Mouse (Mus musculus) heart, postnatal 0 days (tissue): Measurements from ENCODE around the gene Rasgef1a. TPM values are rescaled to one million over a fixed set of nuclear protein-coding genes. Genes with fewer than 3 reads are reported as not detected.
A peak's percentile ranks its signal among the peaks of the same experiment; 100 is the strongest.

Experiments used
- ATAC-seq: fragments of 200-750 bp; cut with Nextera tagmentation; 2 replicates; pipeline ENCODE4 v1.8.0; 2017; ENCODE audit warnings: low read depth, moderate number of reproducible peaks, moderate library complexity; ENCODE audit not compliant: insufficient read depth
- DNase-seq: peaks from one replicate; pipeline ENCODE4 v3.0.0-alpha.2; 2016; ENCODE audit warnings: low spot score
- H3K27ac ChIP-seq: fragments of 300-500 bp; sonication (generic); 2 replicates; pipeline ENCODE4 v1.5.1; 2014; ENCODE audit warnings: low read depth, mild to moderate bottlenecking
- H3K27me3 ChIP-seq: fragments of 300-500 bp; sonication (generic); 2 replicates; pipeline ENCODE4 v1.6.1; 2014; ENCODE audit warnings: low read length, mixed read lengths; ENCODE audit not compliant: control insufficient read depth, insufficient read depth
- H3K36me3 ChIP-seq: fragments of 300-500 bp; sonication (generic); replicated peaks from 2 replicates; pipeline ENCODE4 v1.6.1; 2014; ENCODE audit warnings: low read length, mixed read lengths; ENCODE audit not compliant: control insufficient read depth, insufficient read depth
- H3K4me1 ChIP-seq: fragments of 300-500 bp; sonication (generic); 2 replicates; pipeline ENCODE4 v1.6.1; 2014; ENCODE audit warnings: antibody characterized with exemption; ENCODE audit not compliant: control insufficient read depth, insufficient read depth
- H3K4me2 ChIP-seq: fragments of 300-500 bp; sonication (generic); 2 replicates; pipeline ENCODE4 v1.6.1; 2014; ENCODE audit warnings: low read depth, mild to moderate bottlenecking, low read length, moderate library complexity
- H3K4me3 ChIP-seq: fragments of 300-500 bp; sonication (generic); 2 replicates; pipeline ENCODE4 v1.5.1; 2014; ENCODE audit warnings: low read depth, low read length
- H3K9ac ChIP-seq: fragments of 300-500 bp; sonication (generic); replicated peaks from 2 replicates; pipeline ENCODE4 v1.6.1; 2014; ENCODE audit warnings: low read depth, low read length, mixed read lengths
- H3K9me3 ChIP-seq: fragments of 300-500 bp; sonication (generic); replicated peaks from 2 replicates; pipeline ENCODE4 v1.6.1; 2016; ENCODE audit warnings: low read length; ENCODE audit not compliant: control insufficient read depth
- CTCF ChIP-seq: IDR thresholded peaks from 2 replicates; pipeline ENCODE4 v1.5.1; 2016; ENCODE audit warnings: antibody characterized with exemption, control low read depth, low read depth
- EP300 ChIP-seq: IDR thresholded peaks from 2 replicates; pipeline ENCODE4 v1.6.1; 2016; ENCODE audit warnings: antibody characterized with exemption, low read depth
- WGBS: fragments of 180-500 bp; shearing (Covaris S2); extraction: QIAGEN DNeasy Blood & Tissue Kit; methylation state at CpG from one replicate; pipeline ENCODE4 v1.1.7; 2014; 5-methylcytosine and 5-hydroxymethylcytosine counted together
- polyA plus RNA-seq: library from polyadenylated mRNA; unstranded; fragments of >200 nt; fragmentation: Nextera tagmentation; extraction: Ambion mirVana; gene quantifications from 2 replicates; pipeline ENCODE4 v1.2.1, GENCODE M21; 2015
- total RNA-seq: library from RNA; depleted of rRNA; stranded (reverse); fragments of >200 nt; gene quantifications from 2 replicates; pipeline ENCODE4 v1.2.3, GENCODE M21; 2014; ENCODE audit warnings: low replicate concordance

Rasgef1a gene
- total and polyA plus RNA-seq, 2 experiments from 2014 or later = 0.16 to 2.1 TPM

DNA sequence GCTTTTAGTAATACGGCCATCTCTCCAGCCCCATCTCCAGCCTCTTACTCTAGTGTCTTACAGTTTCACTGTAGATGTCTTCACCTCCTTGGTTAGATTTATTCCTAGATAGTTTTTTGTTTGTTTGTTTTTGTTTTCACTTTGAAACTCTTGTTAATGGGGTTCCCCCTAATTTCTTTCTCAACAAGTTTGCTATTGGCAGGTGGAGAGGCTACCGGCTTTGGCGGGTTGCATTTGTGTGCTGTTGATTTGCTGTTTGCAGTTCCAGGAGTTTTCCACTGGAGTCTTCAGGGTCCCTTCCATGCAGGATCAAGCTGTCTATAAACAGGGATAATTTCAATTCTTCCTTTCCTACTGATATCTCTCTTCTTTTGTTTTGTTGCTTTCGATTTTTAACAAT lies 50.0 kb downstream of the Rasgef1a start:
- TF ChIP-seq EP300 (no peak), CTCF (no peak)
- WGBS = 87% methylated on average over 4 of the region's 4 CpGs

GRCm38 (mm10) chr6:118063266-118063665 lies 52.0 kb downstream of the Rasgef1a start:
- WGBS = 51% methylated on average over 5 of the region's 5 CpGs
- H3K27ac ChIP-seq = no peak overlapping the region
- no peak overlapping the region for H3K9ac ChIP-seq
- peaks cover 26% of the 10 kb centered on the region for H3K27me3 ChIP-seq
- DNase-seq = no peak
- H3K36me3 ChIP-seq = no peaks in the 10 kb centered on the region
- ATAC-seq = no peak
- TF ChIP-seq CTCF = no peak
- no peak for TF ChIP-seq EP300
- H3K4me2 ChIP-seq = no peak overlapping the region
- peaks cover 15% of the 10 kb centered on the region for H3K4me1 ChIP-seq
- no peak overlapping the region for H3K4me3 ChIP-seq
- no peaks in the 10 kb centered on the region for H3K9me3 ChIP-seq

More for the DNA sequence above, 50.0 kb downstream of the Rasgef1a start:
- no peaks in the 10 kb centered on the region for H3K36me3 ChIP-seq
- H3K27ac ChIP-seq = no peak overlapping the region
- H3K4me3 ChIP-seq = no peak overlapping the region
- no peaks in the 10 kb centered on the region for H3K9me3 ChIP-seq
- peaks cover 7% of the 10 kb centered on the region for H3K4me1 ChIP-seq
- no peak for ATAC-seq
- H3K9ac ChIP-seq = no peak overlapping the region
- no peak overlapping the region for H3K4me2 ChIP-seq
- DNase-seq = no peak
- peaks cover 19% of the 10 kb centered on the region for H3K27me3 ChIP-seq

DNA sequence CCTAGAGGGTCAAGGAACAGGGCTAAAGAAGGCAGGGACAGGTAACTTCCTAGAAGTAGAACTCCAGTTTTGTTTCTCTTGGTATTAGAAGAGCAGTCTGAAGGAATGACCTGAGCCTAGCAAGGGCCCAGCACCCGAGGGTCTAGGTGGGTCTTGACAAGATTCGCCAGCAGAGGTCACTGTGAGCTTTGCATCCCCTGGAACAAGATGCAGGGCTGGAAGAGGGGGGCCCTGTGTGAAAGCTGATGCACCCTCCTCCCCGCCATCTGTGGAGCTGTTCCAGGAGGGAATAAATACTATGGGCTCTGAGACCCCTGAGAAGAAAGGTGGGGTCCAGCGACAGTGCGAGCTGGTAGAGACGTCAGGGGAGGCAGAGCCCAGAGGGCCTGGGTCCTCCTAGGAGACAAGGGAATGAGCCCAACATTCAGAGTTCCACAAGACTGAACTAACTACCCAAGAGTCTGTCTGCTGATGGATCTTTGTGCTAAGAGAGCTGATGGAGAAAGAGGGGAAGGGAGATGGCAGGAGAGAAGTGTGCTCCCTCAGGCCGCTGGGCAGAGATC lies 53.8 kb downstream of the Rasgef1a start:
- 21% methylated on average over 7 of the region's 7 CpGs for WGBS
- Histone ChIP-seq H3K9me3 (no peaks in the 10 kb centered on the region), H3K4me3 (peak overlapping the region; percentile 55; the same call in 1 of the 2 replicates), H3K9ac (no peak overlapping the region), H3K4me2 (no peak overlapping the region), H3K27ac (no peak overlapping the region), H3K27me3 (peaks cover 26% of the 10 kb centered on the region), H3K4me1 (peaks cover 15% of the 10 kb centered on the region), H3K36me3 (no peaks in the 10 kb centered on the region)
- ATAC-seq (no peak), DNase-seq (peak; percentile 28)
- TF ChIP-seq CTCF = peak; percentile 63
- no peak for TF ChIP-seq EP300

GRCm38 (mm10) chr6:118065837-118066198 lies 54.6 kb downstream of the Rasgef1a start:
- Histone ChIP-seq H3K4me2 (peak overlapping the region; percentile 97), H3K36me3 (no peaks in the 10 kb centered on the region), H3K27me3 (peaks cover 26% of the 10 kb centered on the region), H3K4me3 (peak overlapping the region; percentile 55), H3K9ac (no peak overlapping the region), H3K9me3 (no peaks in the 10 kb centered on the region), H3K4me1 (peaks cover 15% of the 10 kb centered on the region), H3K27ac (no peak overlapping the region)
- DNase-seq (no peak), ATAC-seq (peak; percentile 11; the same call in 1 of the 2 replicates)
- TF ChIP-seq EP300 (no peak), CTCF (no peak)
- WGBS = 0% methylated on average over 10 of the region's 12 CpGs

DNA sequence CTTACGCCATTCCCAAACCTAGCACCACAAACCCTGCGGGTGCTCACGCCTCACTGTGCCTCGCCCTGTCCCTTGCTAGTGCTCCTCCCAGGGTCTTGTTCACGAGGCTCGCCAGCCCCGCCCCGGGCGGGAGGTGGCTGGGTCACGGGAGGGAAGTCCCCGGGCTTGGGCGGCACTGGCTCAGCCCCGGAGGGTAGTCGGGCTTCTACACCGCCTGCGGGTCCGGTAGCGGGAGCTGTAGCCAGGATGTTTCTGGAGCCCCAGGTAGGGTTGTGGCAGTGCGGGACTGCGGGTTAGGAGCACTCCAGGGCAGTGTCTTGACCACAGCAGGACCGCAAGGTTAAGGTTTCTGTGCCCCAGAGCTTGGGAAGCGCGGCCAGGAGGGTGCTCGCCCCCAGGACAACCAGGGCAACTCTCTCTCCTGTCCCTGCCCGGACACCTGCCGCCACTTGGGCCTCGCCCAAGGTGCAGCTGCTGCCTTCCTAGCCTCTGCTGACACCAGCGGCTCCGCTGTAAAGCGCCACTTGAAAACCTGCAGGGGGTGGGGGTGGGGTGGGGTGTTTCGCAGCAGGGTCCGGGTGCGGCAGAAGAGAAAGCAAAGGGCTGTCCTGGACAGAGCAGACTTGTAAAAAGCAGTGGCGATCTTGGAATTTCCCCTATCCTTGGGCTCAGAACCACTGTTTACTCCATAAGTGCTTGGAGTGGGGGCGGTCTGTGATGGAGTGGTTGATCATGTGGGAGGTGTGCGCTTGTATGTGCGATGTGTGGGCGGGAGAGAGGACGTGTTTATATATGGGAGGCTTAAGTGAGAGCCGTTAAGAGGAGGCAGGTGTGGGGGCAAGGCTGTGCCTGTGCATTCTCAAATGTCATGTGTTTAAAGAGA lies 55.2 kb downstream of the Rasgef1a start:
- TF ChIP-seq CTCF (no peak), EP300 (no peak)

More for the DNA sequence above, 55.2 kb downstream of the Rasgef1a start:
- Histone ChIP-seq H3K4me2 (peak overlapping the region; percentile 97), H3K4me3 (peak overlapping the region; percentile 55), H3K9me3 (no peaks in the 10 kb centered on the region), H3K4me1 (peaks cover 15% of the 10 kb centered on the region), H3K27ac (no peak overlapping the region), H3K27me3 (peaks cover 26% of the 10 kb centered on the region), H3K9ac (0 out of 2 replicates have a peak overlapping the region, but pooled peaks have one; percentile 17), H3K36me3 (no peaks in the 10 kb centered on the region)
- ATAC-seq (peak; percentile 66), DNase-seq (peak; percentile 25)
- under 1% methylated on average over 36 of the region's 40 CpGs for WGBS
